Mouse (Mus musculus): Measurements from ENCODE around the gene Slc22a13. TPM values are rescaled to one million over a fixed set of nuclear protein-coding genes. Genes with fewer than 3 reads are reported as not detected.

Slc22a13 gene
- total RNA-seq, 2 experiments from 2014 or later, result 0.24 TPM; not detected in 1

Other genes with a start within 250 kb of the Slc22a13 start
- under 1 TPM; 0.39 to 0.81 TPM for gene Vill, start 156.3 kb downstream of the Slc22a13 start, total RNA-seq (2021)
- 10 to 100 TPM; 11.4 to 11.9 TPM for gene Plcd1, start 115.6 kb downstream of the Slc22a13 start, total RNA-seq (2021)
- gene Dlec1, start 106.6 kb downstream of the Slc22a13 start, total RNA-seq (2021), result 1 to 10 TPM; 1.3 to 3.8 TPM
- 1 to 10 TPM; 1.2 to 1.3 TPM for gene Acaa1b, start 52.0 kb downstream of the Slc22a13 start, total RNA-seq (2021)
- gene Gm47289, start 49.9 kb downstream of the Slc22a13 start, total RNA-seq (2021), result not detected
- 10 to 100 TPM; 32.0 to 33.2 TPM for gene Oxsr1, start 113.3 kb upstream of the Slc22a13 start, total RNA-seq (2021)
- 10 to 100 TPM; 66.5 to 77.9 TPM for gene Acaa1a, start 130.6 kb upstream of the Slc22a13 start, total RNA-seq (2021)
- gene Myd88, start 132.3 kb upstream of the Slc22a13 start, total RNA-seq (2021), result 1 to 10 TPM; 5.1 to 6.0 TPM
- gene Xylb, start 148.3 kb upstream of the Slc22a13 start, total RNA-seq (2021), result 1 to 10 TPM; 4.2 to 5.6 TPM
- gene Slc22a14, start 156.5 kb upstream of the Slc22a13 start, total RNA-seq (2021), result not detected
- gene Acvr2b, start 193.0 kb upstream of the Slc22a13 start, total RNA-seq (2021), result 10 to 100 TPM in 1 of 2 experiments, 1 to 10 TPM in 1; 9.4 to 14.4 TPM
- 10 to 100 TPM; 22.2 to 23.1 TPM for gene Exog, start 235.8 kb upstream of the Slc22a13 start, total RNA-seq (2021)

Data from layer of hippocampus, postnatal 14 days (tissue).